Mouse (Mus musculus) midbrain, embryonic 11.5 days (tissue): ENCODE measurements around the gene Gdpd4. TPM values are rescaled to one million over a fixed set of nuclear protein-coding genes. Genes with fewer than 3 reads are reported as not detected.

Source experiments
- polyA plus RNA-seq: library from polyadenylated mRNA; unstranded; fragments of >200 nt; fragmentation: Nextera tagmentation; extraction: Ambion mirVana; gene quantifications from 2 replicates; pipeline ENCODE4 v1.2.1, GENCODE M21; 2014

Gene Gdpd4
- polyA plus RNA-seq, 1 experiment from 2014 or later: not detected

Other genes with a start within 250 kb of the Gdpd4 start
- 250 and 260 TPM in 2 replicates for gene Clns1a, start 223.3 kb upstream of the Gdpd4 start, polyA plus RNA-seq
- gene Aqp11, start 181.7 kb upstream of the Gdpd4 start, polyA plus RNA-seq: 4.1 and 5.7 TPM in 2 replicates
- gene Pak1, start 131.4 kb upstream of the Gdpd4 start, polyA plus RNA-seq: 120 and 125 TPM in 2 replicates
- 10.1 and 11.1 TPM in 2 replicates for gene Myo7a, start 199.6 kb downstream of the Gdpd4 start, polyA plus RNA-seq
- gene Omp, start 225.5 kb downstream of the Gdpd4 start, polyA plus RNA-seq: 0.18 and 0.23 TPM in 2 replicates